Mouse (Mus musculus) adrenal gland, adult 18-20 months (tissue): Measurements from ENCODE around the gene Slc22a22. TPM values are rescaled to one million over a fixed set of nuclear protein-coding genes. Genes with fewer than 3 reads are reported as not detected.

Source experiments
- DNase-seq, 2 experiments: peaks; one replicate each; pipeline ENCODE4 v3.0.0; 2021 to 2022; ENCODE audit warnings: low spot score in 2 of 2
- long read RNA-seq, 2 experiments: library from polyadenylated mRNA; stranded (forward); transcript quantifications; one replicate each; pipeline ENCODE4 v2.0.0; 2021
- total RNA-seq, 2 experiments: library from RNA; stranded (reverse); gene quantifications; 1 replicate in 1 of 2; 2 replicates in 1 of 2; pipeline ENCODE4 v1.2.3; 2021

The Slc22a22 gene
- total RNA-seq, result not detected
- long read RNA-seq, experiment 1, result 0 reads
- long read RNA-seq, experiment 2, result 0 reads

- no peak for DNase-seq
Measured at GRCm38 (mm10) chr15:57477525-57477924, at the start of gene Slc22a22. Gene Slc22a22, minus strand, starts transcription at chr15:57477625.

- DNase-seq, result no peak
Measured at GRCm38 (mm10) chr15:57523510-57524298, 46.3 kb upstream of the Slc22a22 start.

- no peak for DNase-seq
Measured at GRCm38 (mm10) chr15:57522160-57522559, 44.7 kb upstream of the Slc22a22 start.

- DNase-seq, result no peak
Measured at GRCm38 (mm10) chr15:57509185-57510172, 32.1 kb upstream of the Slc22a22 start.

- peak; percentile 72 to 75 for DNase-seq
Measured at GRCm38 (mm10) chr15:57508242-57509184, 31.1 kb upstream of the Slc22a22 start.

- DNase-seq, result no peak
Measured at GRCm38 (mm10) chr15:57504126-57504705, 26.8 kb upstream of the Slc22a22 start.

- no peak for DNase-seq
Measured at GRCm38 (mm10) chr15:57503656-57504055, 26.2 kb upstream of the Slc22a22 start.

GRCm38 (mm10) chr15:57501559-57501958 is 24.1 kb upstream of the Slc22a22 start:
- DNase-seq, result no peak

- no peak for DNase-seq
Measured at GRCm38 (mm10) chr15:57496106-57496505, 18.7 kb upstream of the Slc22a22 start.

- DNase-seq, result no peak
Measured at GRCm38 (mm10) chr15:57482509-57482908, 5.1 kb upstream of the Slc22a22 start.

GRCm38 (mm10) chr15:57471648-57472047 is 5.8 kb downstream of the Slc22a22 start:
- DNase-seq, result no peak

- DNase-seq, result no peak
Measured at GRCm38 (mm10) chr15:57465996-57466395, 11.4 kb downstream of the Slc22a22 start.

GRCm38 (mm10) chr15:57465061-57465460 is 12.4 kb downstream of the Slc22a22 start:
- DNase-seq, result no peak

GRCm38 (mm10) chr15:57464066-57464465 is 13.4 kb downstream of the Slc22a22 start:
- DNase-seq, result no peak

GRCm38 (mm10) chr15:57461284-57461683 is 16.1 kb downstream of the Slc22a22 start:
- DNase-seq, result no peak

- no peak for DNase-seq
Measured at GRCm38 (mm10) chr15:57457374-57457773, 20.1 kb downstream of the Slc22a22 start.

GRCm38 (mm10) chr15:57434710-57435404 is 42.6 kb downstream of the Slc22a22 start:
- no peak for DNase-seq

- no peak for DNase-seq
Measured at GRCm38 (mm10) chr15:57408498-57408897, 68.9 kb downstream of the Slc22a22 start.

- no peak for DNase-seq
Measured at GRCm38 (mm10) chr15:57398439-57399148, 78.8 kb downstream of the Slc22a22 start.
